Mouse (Mus musculus) liver, adult 2 months (tissue): Measurements from ENCODE around the gene Gm609.

Source experiments
- CTCF ChIP-seq: fragments of 200-500 bp; IDR thresholded peaks from 2 replicates; pipeline ENCODE4 v1.5.1; 2011; ENCODE audit warnings: low read depth, low read length, control low read depth
- POLR2A ChIP-seq: fragments of 200-500 bp; IDR thresholded peaks from 2 replicates; pipeline ENCODE4 v1.6.1; 2011; ENCODE audit warnings: low read length, control low read depth; ENCODE audit not compliant: insufficient read depth; ENCODE audit errors: extremely low read depth

DNA sequence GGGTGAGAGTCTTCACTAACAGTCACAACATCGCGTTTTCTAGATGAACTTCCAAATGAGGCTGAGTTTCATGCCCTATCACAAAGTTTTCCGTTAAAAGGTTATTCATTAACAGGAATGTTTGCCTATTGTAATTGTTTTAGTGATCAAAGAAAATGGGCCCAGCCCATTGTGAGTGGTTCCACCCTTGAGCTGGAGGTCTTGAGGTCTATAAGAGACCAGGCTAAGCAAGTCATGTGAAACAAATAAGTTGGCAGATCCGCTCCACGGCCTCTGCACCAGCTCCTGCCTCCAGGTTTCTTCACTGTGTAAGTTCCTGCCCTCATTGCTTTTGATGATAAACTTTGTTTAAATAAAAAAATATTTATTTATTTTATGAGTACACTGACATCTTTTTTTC, at the start of gene Gm609:
- TF ChIP-seq CTCF, result no peak
- no peak for TF ChIP-seq POLR2A
